Mouse (Mus musculus) neural tube, embryonic 12.5 days (tissue): ENCODE data around the gene Nav1. TPM values are rescaled to one million over a fixed set of nuclear protein-coding genes. Genes with fewer than 3 reads are reported as not detected.

Experiments used
- ATAC-seq: fragments of 200-750 bp; cut with Nextera tagmentation; 2 replicates; pipeline ENCODE4 v1.8.0; 2017; ENCODE audit warnings: low read depth, mild to moderate bottlenecking, moderate TSS enrichment, moderate library complexity; ENCODE audit not compliant: low FRiP score
- H3K27ac ChIP-seq: fragments of 300-500 bp; sonication (generic); 2 replicates; pipeline ENCODE4 v1.5.1; 2016
- H3K27me3 ChIP-seq: fragments of 300-500 bp; sonication (generic); replicated peaks from 2 replicates; pipeline ENCODE4 v1.6.1; 2016; ENCODE audit warnings: mild to moderate bottlenecking
- H3K36me3 ChIP-seq: fragments of 300-500 bp; sonication (generic); 2 replicates; pipeline ENCODE4 v1.6.1; 2016; ENCODE audit warnings: mild to moderate bottlenecking
- H3K4me1 ChIP-seq: fragments of 300-500 bp; sonication (generic); 2 replicates; pipeline ENCODE4 v1.6.1; 2016
- H3K4me2 ChIP-seq: fragments of 300-500 bp; sonication (generic); replicated peaks from 2 replicates; pipeline ENCODE4 v1.6.1; 2016; ENCODE audit warnings: mild to moderate bottlenecking
- H3K4me3 ChIP-seq: fragments of 300-500 bp; sonication (generic); 2 replicates; pipeline ENCODE4 v1.5.1; 2016
- H3K9ac ChIP-seq: fragments of 300-500 bp; sonication (generic); 2 replicates; pipeline ENCODE4 v1.6.1; 2016; ENCODE audit warnings: mild to moderate bottlenecking
- H3K9me3 ChIP-seq: fragments of 300-500 bp; sonication (generic); 2 replicates; pipeline ENCODE4 v1.6.1; 2016; ENCODE audit warnings: mild to moderate bottlenecking
- WGBS: fragments of 180-500 bp; shearing (Covaris S2); methylation state at CpG from one replicate; pipeline ENCODE4 v1.1.7; 2016; 5-methylcytosine and 5-hydroxymethylcytosine counted together
- polyA plus RNA-seq: library from polyadenylated mRNA; unstranded; fragments of >200 nt; fragmentation: Nextera tagmentation; extraction: Ambion mirVana; gene quantifications from 2 replicates; pipeline ENCODE4 v1.2.1, GENCODE M21; 2016

The Nav1 gene
- polyA plus RNA-seq, 1 experiment from 2014 or later = 29.9 TPM

DNA sequence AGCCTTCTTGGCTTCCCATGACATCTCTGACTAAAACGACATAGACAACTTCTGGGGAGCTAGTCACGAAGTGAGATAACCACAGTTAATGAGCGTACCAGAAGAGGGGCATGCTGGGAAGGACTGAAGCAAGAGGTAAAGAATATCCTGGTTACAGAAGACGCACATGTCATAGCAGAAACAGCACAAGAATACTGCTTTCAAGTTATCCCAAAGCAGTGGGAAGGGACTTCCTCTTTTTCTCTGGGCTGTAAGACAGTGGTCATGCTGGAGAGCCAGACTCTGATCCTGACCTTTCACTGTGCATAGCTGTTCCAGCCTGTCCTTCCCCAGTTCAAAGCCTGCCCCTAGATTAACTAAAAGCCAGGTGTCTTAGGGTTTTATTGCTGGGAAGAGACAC lies 26.4 kb upstream of the Nav1 start:
- Histone ChIP-seq H3K27me3 (no peaks in the 10 kb centered on the region), H3K4me1 (peaks cover 44% of the 10 kb centered on the region), H3K36me3 (no peaks in the 10 kb centered on the region), H3K9ac (no peak overlapping the region), H3K4me3 (no peak overlapping the region), H3K4me2 (no peak overlapping the region), H3K9me3 (no peaks in the 10 kb centered on the region), H3K27ac (no peak overlapping the region)
- ATAC-seq = no peak
- 89% methylated on average over 4 of the region's 4 CpGs for WGBS

- peaks cover 36% of the 10 kb centered on the region for H3K4me1 ChIP-seq
- no peak for ATAC-seq
- H3K27ac ChIP-seq = no peak overlapping the region
- WGBS = 58% methylated on average over 1 of the region's 1 CpGs
- H3K27me3 ChIP-seq = no peaks in the 10 kb centered on the region
- no peak overlapping the region for H3K4me2 ChIP-seq
- H3K9me3 ChIP-seq = no peaks in the 10 kb centered on the region
- H3K9ac ChIP-seq = no peak overlapping the region
- no peak overlapping the region for H3K4me3 ChIP-seq
- no peaks in the 10 kb centered on the region for H3K36me3 ChIP-seq
Observed at GRCm38 (mm10) chr1:135632199-135632598, 25.1 kb upstream of the Nav1 start.

DNA sequence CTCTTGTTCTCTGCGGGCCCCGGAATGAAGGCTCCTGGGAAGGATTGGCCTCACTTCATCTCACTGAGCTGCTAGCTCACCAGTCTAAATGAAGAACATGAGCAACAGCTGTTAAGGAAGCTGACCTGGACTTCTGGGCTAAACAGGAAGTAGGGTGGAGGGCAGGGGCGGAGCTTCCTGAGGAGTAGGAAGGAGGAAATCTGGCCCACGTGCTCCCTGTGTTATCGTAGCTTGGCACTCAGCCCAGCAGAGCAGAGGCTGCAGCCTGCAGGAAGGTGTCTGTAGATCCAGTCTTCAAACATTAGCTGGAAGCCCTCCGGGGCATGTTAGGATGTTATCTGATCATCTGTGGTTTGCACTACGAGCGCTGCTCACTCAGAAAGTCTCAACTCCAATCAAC lies 24.4 kb upstream of the Nav1 start:
- H3K27ac ChIP-seq = no peak overlapping the region
- no peak overlapping the region for H3K9ac ChIP-seq
- 68% methylated on average over 8 of the region's 8 CpGs for WGBS
- H3K9me3 ChIP-seq = no peaks in the 10 kb centered on the region
- no peak for ATAC-seq
- no peaks in the 10 kb centered on the region for H3K36me3 ChIP-seq
- no peaks in the 10 kb centered on the region for H3K27me3 ChIP-seq
- H3K4me3 ChIP-seq = no peak overlapping the region
- peaks cover 31% of the 10 kb centered on the region for H3K4me1 ChIP-seq
- no peak overlapping the region for H3K4me2 ChIP-seq

GRCm38 (mm10) chr1:135629846-135630245 lies 22.8 kb upstream of the Nav1 start:
- H3K9me3 ChIP-seq = no peaks in the 10 kb centered on the region
- no peak overlapping the region for H3K4me3 ChIP-seq
- H3K27me3 ChIP-seq = no peaks in the 10 kb centered on the region
- ATAC-seq = no peak
- H3K27ac ChIP-seq = no peak overlapping the region
- H3K9ac ChIP-seq = no peak overlapping the region
- WGBS = 69% methylated on average over 5 of the region's 5 CpGs
- H3K4me1 ChIP-seq = peaks cover 14% of the 10 kb centered on the region
- no peak overlapping the region for H3K4me2 ChIP-seq
- H3K36me3 ChIP-seq = no peaks in the 10 kb centered on the region

GRCm38 (mm10) chr1:135626218-135626617 lies 19.1 kb upstream of the Nav1 start:
- no peak overlapping the region for H3K4me3 ChIP-seq
- no peak overlapping the region for H3K4me2 ChIP-seq
- H3K9ac ChIP-seq = no peak overlapping the region
- no peak overlapping the region for H3K27ac ChIP-seq
- 86% methylated on average over 6 of the region's 6 CpGs for WGBS
- ATAC-seq = no peak
- H3K4me1 ChIP-seq = peaks cover 18% of the 10 kb centered on the region
- H3K9me3 ChIP-seq = no peaks in the 10 kb centered on the region
- H3K36me3 ChIP-seq = no peaks in the 10 kb centered on the region
- H3K27me3 ChIP-seq = no peaks in the 10 kb centered on the region

DNA sequence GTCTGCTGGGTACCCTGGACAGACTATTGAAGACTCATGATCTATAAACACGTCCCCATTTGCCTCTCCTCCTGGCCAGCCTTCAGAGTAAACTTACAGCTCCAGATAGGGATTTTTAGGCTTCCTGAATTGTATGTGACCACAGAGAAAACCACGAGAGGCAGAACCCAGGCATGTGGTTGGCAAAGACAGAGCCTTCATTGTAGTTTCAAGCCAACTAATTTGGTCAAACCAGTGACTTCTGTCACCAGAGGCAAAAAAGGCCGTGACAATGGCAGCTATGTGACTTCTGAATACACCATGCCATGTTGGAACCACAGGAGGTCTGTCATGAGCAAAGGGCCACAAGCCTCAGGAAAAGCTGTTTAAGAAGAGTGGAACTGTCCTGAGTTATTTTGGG lies 18.6 kb upstream of the Nav1 start:
- 66% methylated on average over 3 of the region's 3 CpGs for WGBS

GRCm38 (mm10) chr1:135624646-135625045 lies 17.6 kb upstream of the Nav1 start:
- H3K4me2 ChIP-seq = no peak overlapping the region
- H3K36me3 ChIP-seq = no peaks in the 10 kb centered on the region
- no peak for ATAC-seq
- H3K27ac ChIP-seq = no peak overlapping the region
- peaks cover 13% of the 10 kb centered on the region for H3K4me1 ChIP-seq
- no peaks in the 10 kb centered on the region for H3K9me3 ChIP-seq
- no peak overlapping the region for H3K9ac ChIP-seq
- no peaks in the 10 kb centered on the region for H3K27me3 ChIP-seq
- H3K4me3 ChIP-seq = no peak overlapping the region
- WGBS = 71% methylated on average over 5 of the region's 5 CpGs

More for the DNA sequence above, 18.6 kb upstream of the Nav1 start:
- Histone ChIP-seq H3K9me3 (no peaks in the 10 kb centered on the region), H3K4me1 (peaks cover 17% of the 10 kb centered on the region), H3K9ac (no peak overlapping the region), H3K27ac (no peak overlapping the region), H3K4me3 (no peak overlapping the region), H3K36me3 (no peaks in the 10 kb centered on the region), H3K27me3 (no peaks in the 10 kb centered on the region), H3K4me2 (no peak overlapping the region)
- no peak for ATAC-seq

DNA sequence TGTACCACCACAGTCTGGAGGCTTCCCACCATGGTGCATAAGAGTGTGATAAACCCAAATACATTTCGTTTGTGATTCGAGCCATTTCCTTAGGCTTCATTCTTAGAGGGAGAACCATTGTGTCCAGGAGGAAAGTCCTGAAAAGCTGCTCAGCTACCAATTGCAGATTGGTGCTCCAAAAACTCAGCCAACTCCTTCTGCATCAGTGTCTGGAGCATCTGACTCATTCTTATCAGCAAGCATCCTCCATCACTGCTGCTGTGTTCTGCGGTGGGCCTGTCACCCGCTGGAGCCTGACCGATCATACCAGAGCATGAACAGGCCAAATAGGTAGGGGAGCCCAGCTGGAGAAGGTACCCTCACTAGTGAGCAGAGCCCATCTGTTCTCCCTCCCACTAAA lies 16.0 kb upstream of the Nav1 start:
- Histone ChIP-seq H3K36me3 (no peaks in the 10 kb centered on the region), H3K27ac (no peak overlapping the region), H3K4me3 (no peak overlapping the region), H3K27me3 (no peaks in the 10 kb centered on the region), H3K9me3 (no peaks in the 10 kb centered on the region), H3K4me2 (no peak overlapping the region), H3K9ac (no peak overlapping the region), H3K4me1 (peaks cover 20% of the 10 kb centered on the region)
- 87% methylated on average over 5 of the region's 5 CpGs for WGBS
- no peak for ATAC-seq

GRCm38 (mm10) chr1:135621307-135621706 lies 14.2 kb upstream of the Nav1 start:
- H3K36me3 ChIP-seq = no peaks in the 10 kb centered on the region
- no peak overlapping the region for H3K9ac ChIP-seq
- H3K4me1 ChIP-seq = peaks cover 26% of the 10 kb centered on the region
- 53% methylated on average over 3 of the region's 3 CpGs for WGBS
- no peak overlapping the region for H3K4me3 ChIP-seq
- no peaks in the 10 kb centered on the region for H3K9me3 ChIP-seq
- no peak overlapping the region for H3K4me2 ChIP-seq
- no peak for ATAC-seq
- no peak overlapping the region for H3K27ac ChIP-seq
- no peaks in the 10 kb centered on the region for H3K27me3 ChIP-seq

- H3K27me3 ChIP-seq = no peaks in the 10 kb centered on the region
- peaks cover 35% of the 10 kb centered on the region for H3K4me1 ChIP-seq
- H3K9ac ChIP-seq = no peak overlapping the region
- no peak overlapping the region for H3K27ac ChIP-seq
- no peaks in the 10 kb centered on the region for H3K36me3 ChIP-seq
- no peaks in the 10 kb centered on the region for H3K9me3 ChIP-seq
- 0 out of 2 replicates have a peak overlapping the region, but pooled peaks have one; percentile 9 for H3K4me2 ChIP-seq
- ATAC-seq = peak; percentile 39
- WGBS = 5% methylated on average over 7 of the region's 7 CpGs
- no peak overlapping the region for H3K4me3 ChIP-seq
Observed at GRCm38 (mm10) chr1:135619932-135620391, 12.9 kb upstream of the Nav1 start.

DNA sequence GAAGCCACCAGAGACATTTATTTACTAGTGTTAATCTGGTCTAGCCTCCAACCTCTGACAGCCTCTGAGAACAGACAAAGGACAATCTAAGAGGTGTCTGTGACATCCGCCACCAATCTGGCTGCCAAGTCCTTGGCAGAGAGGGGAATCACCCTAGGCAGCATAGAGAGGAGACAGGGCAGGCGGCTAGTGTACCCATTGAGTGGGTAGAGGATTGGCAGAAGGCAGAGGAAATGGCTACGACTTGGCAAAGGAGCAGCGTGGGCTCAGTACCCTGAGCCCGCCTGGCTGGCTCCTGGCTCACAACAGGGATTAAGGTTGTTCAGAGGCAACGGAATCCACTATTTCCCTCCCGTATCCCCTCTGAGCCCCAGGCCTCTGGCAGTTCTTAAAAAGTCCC lies 12.0 kb upstream of the Nav1 start:
- no peak overlapping the region for H3K4me2 ChIP-seq
- H3K36me3 ChIP-seq = no peaks in the 10 kb centered on the region
- ATAC-seq = no peak
- H3K9ac ChIP-seq = no peak overlapping the region
- peaks cover 35% of the 10 kb centered on the region for H3K4me1 ChIP-seq
- no peaks in the 10 kb centered on the region for H3K27me3 ChIP-seq
- H3K27ac ChIP-seq = no peak overlapping the region
- H3K9me3 ChIP-seq = no peaks in the 10 kb centered on the region
- 56% methylated on average over 7 of the region's 7 CpGs for WGBS
- H3K4me3 ChIP-seq = no peak overlapping the region

GRCm38 (mm10) chr1:135617344-135617743 lies 10.2 kb upstream of the Nav1 start:
- 84% methylated on average over 3 of the region's 3 CpGs for WGBS
- Histone ChIP-seq H3K36me3 (no peaks in the 10 kb centered on the region), H3K27me3 (no peaks in the 10 kb centered on the region), H3K4me1 (peaks cover 35% of the 10 kb centered on the region), H3K9ac (no peak overlapping the region), H3K4me3 (no peak overlapping the region), H3K9me3 (no peaks in the 10 kb centered on the region), H3K4me2 (no peak overlapping the region), H3K27ac (no peak overlapping the region)
- no peak for ATAC-seq

- Histone ChIP-seq H3K27ac (peak overlapping the region; percentile 38; the same call in 1 of the 2 replicates), H3K4me2 (peak overlapping the region; percentile 39), H3K9ac (no peak overlapping the region), H3K36me3 (no peaks in the 10 kb centered on the region), H3K4me3 (no peak overlapping the region), H3K27me3 (no peaks in the 10 kb centered on the region), H3K4me1 (peaks cover 29% of the 10 kb centered on the region), H3K9me3 (no peaks in the 10 kb centered on the region)
- peak; percentile 82 for ATAC-seq
- WGBS = 18% methylated on average over 20 of the region's 20 CpGs
Observed at GRCm38 (mm10) chr1:135615715-135616641, 8.9 kb upstream of the Nav1 start.
